Mouse (Mus musculus) intestine, embryonic 14.5 days (tissue): ENCODE data around the gene Ccdc194. TPM values are rescaled to one million over a fixed set of nuclear protein-coding genes. Genes with fewer than 3 reads are reported as not detected.
A peak's percentile ranks its signal among the peaks of the same experiment; 100 is the strongest.

ENCODE experiments used
- ATAC-seq: fragments of 200-750 bp; cut with Nextera tagmentation; replicated peaks from 2 replicates; pipeline ENCODE4 v1.8.0; 2017; ENCODE audit warnings: low read depth, moderate number of reproducible peaks, moderate TSS enrichment, moderate library complexity; ENCODE audit not compliant: low FRiP score, low TSS enrichment
- DNase-seq: peaks from one replicate; pipeline ENCODE4 v3.0.0-alpha.2; 2018; ENCODE audit warnings: low spot score
- H3K27ac ChIP-seq: fragments of 300-500 bp; sonication (generic); 2 replicates; pipeline ENCODE4 v1.5.1; 2014; ENCODE audit warnings: low read depth, mild to moderate bottlenecking, control low read depth
- H3K27me3 ChIP-seq: fragments of 300-500 bp; sonication (generic); replicated peaks from 2 replicates; pipeline ENCODE4 v1.6.1; 2014; ENCODE audit warnings: low read length, control low read depth; ENCODE audit not compliant: control insufficient read depth, insufficient read depth
- H3K36me3 ChIP-seq: fragments of 300-500 bp; sonication (generic); 2 replicates; pipeline ENCODE4 v1.6.1; 2014; ENCODE audit warnings: low read length, control low read depth; ENCODE audit not compliant: control insufficient read depth, insufficient read depth
- H3K4me1 ChIP-seq: fragments of 300-500 bp; sonication (generic); replicated peaks from 2 replicates; pipeline ENCODE4 v1.6.1; 2014; ENCODE audit warnings: low read length, control low read depth, mixed read lengths; ENCODE audit not compliant: control insufficient read depth, insufficient read depth
- H3K4me2 ChIP-seq: fragments of 300-500 bp; sonication (generic); 2 replicates; pipeline ENCODE4 v1.6.1; 2014; ENCODE audit warnings: low read length
- H3K4me3 ChIP-seq: fragments of 300-500 bp; sonication (generic); 2 replicates; pipeline ENCODE4 v1.5.1; 2014; ENCODE audit warnings: low read depth, low read length, control low read depth, mixed read lengths
- H3K9ac ChIP-seq: fragments of 300-500 bp; sonication (generic); 2 replicates; pipeline ENCODE4 v1.6.1; 2014; ENCODE audit warnings: mild to moderate bottlenecking, low read length
- H3K9me3 ChIP-seq: fragments of 300-500 bp; sonication (generic); 2 replicates; pipeline ENCODE4 v1.6.1; 2016; ENCODE audit warnings: low read length, control low read depth; ENCODE audit not compliant: control insufficient read depth
- WGBS: fragments of 180-500 bp; shearing (Covaris S2); extraction: QIAGEN DNeasy Blood & Tissue Kit; methylation state at CpG from one replicate; pipeline ENCODE4 v1.1.7; 2014; 5-methylcytosine and 5-hydroxymethylcytosine counted together
- polyA plus RNA-seq: library from polyadenylated mRNA; unstranded; fragments of >200 nt; fragmentation: Nextera tagmentation; extraction: Ambion mirVana; gene quantifications from 2 replicates; pipeline ENCODE4 v1.2.1, GENCODE M21; 2014

Gene Ccdc194
- polyA plus RNA-seq, 1 experiment from 2014 or later, result 0.54 TPM

- DNase-seq (no peak), ATAC-seq (no peak)
- Histone ChIP-seq H3K27ac (no peak overlapping the region), H3K27me3 (peaks cover 75% of the 10 kb centered on the region), H3K4me1 (peaks cover 4% of the 10 kb centered on the region; the same call in 1 of the 2 replicates), H3K9me3 (peaks cover 6% of the 10 kb centered on the region; the same call in 1 of the 2 replicates), H3K36me3 (no peaks in the 10 kb centered on the region), H3K4me2 (no peak overlapping the region), H3K9ac (no peak overlapping the region), H3K4me3 (no peak overlapping the region)
- WGBS, result 70% methylated on average over 3 of the region's 3 CpGs
These were observed 34.6 kb upstream of the Ccdc194 start for GRCm38 (mm10) chr8:71560071-71560470.

- Histone ChIP-seq H3K27me3 (peaks cover 75% of the 10 kb centered on the region), H3K4me3 (peak overlapping the region; percentile 40), H3K9me3 (peaks cover 2% of the 10 kb centered on the region; the same call in 1 of the 2 replicates), H3K4me1 (peaks cover 4% of the 10 kb centered on the region; the same call in 1 of the 2 replicates), H3K9ac (0 out of 2 replicates have a peak overlapping the region, but pooled peaks have one; percentile 34), H3K36me3 (no peaks in the 10 kb centered on the region), H3K27ac (no peak overlapping the region), H3K4me2 (peak overlapping the region; percentile 65)
- WGBS, result under 1% methylated on average over 24 of the region's 24 CpGs
- ATAC-seq (peak; percentile 67), DNase-seq (peak; percentile 81)
These were observed 33.6 kb upstream of the Ccdc194 start for GRCm38 (mm10) chr8:71558958-71559690.

GRCm38 (mm10) chr8:71558071-71558957 is 32.8 kb upstream of the Ccdc194 start, which contains the start of gene Tmem221:
TSS of gene Tmem221 (minus strand) at chr8:71558871.
- peak within 1 kb of the TSS; percentile 65 for H3K4me2 ChIP-seq
- 0 out of 2 replicates have a peak within 1 kb of the TSS, but pooled peaks have one; percentile 34 for H3K9ac ChIP-seq
- peaks cover 4% of the 10 kb centered on the region; the same call in 1 of the 2 replicates for H3K4me1 ChIP-seq
- no peaks in the 10 kb centered on the region for H3K36me3 ChIP-seq
- H3K27me3 ChIP-seq, result peaks cover 75% of the 10 kb centered on the region
- WGBS, result 5% methylated on average over 70 of the region's 70 CpGs
- DNase-seq, result peak; percentile 65
- H3K4me3 ChIP-seq, result peak within 1 kb of the TSS; percentile 40
- no peak within 1 kb of the TSS for H3K27ac ChIP-seq
- H3K9me3 ChIP-seq, result no peaks in the 10 kb centered on the region
- peak; percentile 20 for ATAC-seq

GRCm38 (mm10) chr8:71554644-71555043 is 29.1 kb upstream of the Ccdc194 start:
- Histone ChIP-seq H3K4me1 (no peaks in the 10 kb centered on the region; the same call in 1 of the 2 replicates), H3K27me3 (peaks cover 41% of the 10 kb centered on the region), H3K36me3 (no peaks in the 10 kb centered on the region), H3K9ac (no peak overlapping the region), H3K27ac (no peak overlapping the region), H3K9me3 (no peaks in the 10 kb centered on the region), H3K4me2 (no peak overlapping the region), H3K4me3 (no peak overlapping the region)
- DNase-seq (no peak), ATAC-seq (no peak)
- 83% methylated on average over 2 of the region's 2 CpGs for WGBS

GRCm38 (mm10) chr8:71554001-71554400 is 28.5 kb upstream of the Ccdc194 start:
- no peaks in the 10 kb centered on the region for H3K9me3 ChIP-seq
- peaks cover 34% of the 10 kb centered on the region for H3K27me3 ChIP-seq
- no peak overlapping the region for H3K4me2 ChIP-seq
- WGBS, result 64% methylated on average over 6 of the region's 6 CpGs
- no peaks in the 10 kb centered on the region for H3K36me3 ChIP-seq
- H3K4me3 ChIP-seq, result no peak overlapping the region
- no peaks in the 10 kb centered on the region; the same call in 1 of the 2 replicates for H3K4me1 ChIP-seq
- H3K27ac ChIP-seq, result no peak overlapping the region
- ATAC-seq, result no peak
- no peak for DNase-seq
- no peak overlapping the region for H3K9ac ChIP-seq

GRCm38 (mm10) chr8:71552770-71553169 is 27.3 kb upstream of the Ccdc194 start:
- H3K36me3 ChIP-seq, result peaks cover 9% of the 10 kb centered on the region
- no peaks in the 10 kb centered on the region for H3K4me1 ChIP-seq
- ATAC-seq (no peak), DNase-seq (no peak)
- peaks cover 22% of the 10 kb centered on the region for H3K27me3 ChIP-seq
- WGBS, result 44% methylated on average over 6 of the region's 6 CpGs
- no peak overlapping the region for H3K4me3 ChIP-seq
- no peak overlapping the region for H3K9ac ChIP-seq
- H3K9me3 ChIP-seq, result no peaks in the 10 kb centered on the region
- no peak overlapping the region for H3K4me2 ChIP-seq
- H3K27ac ChIP-seq, result no peak overlapping the region

GRCm38 (mm10) chr8:71550754-71551153 is 25.2 kb upstream of the Ccdc194 start:
- Histone ChIP-seq H3K36me3 (peaks cover 22% of the 10 kb centered on the region), H3K9me3 (no peaks in the 10 kb centered on the region), H3K27me3 (0 out of 2 replicates have a peak, but pooled peaks cover 4% of the 10 kb centered on the region), H3K4me3 (no peak overlapping the region), H3K9ac (no peak overlapping the region), H3K4me2 (no peak overlapping the region), H3K4me1 (no peaks in the 10 kb centered on the region), H3K27ac (no peak overlapping the region)
- 67% methylated on average over 7 of the region's 7 CpGs for WGBS
- no peak for ATAC-seq
- DNase-seq, result no peak

- Histone ChIP-seq H3K36me3 (peaks cover 29% of the 10 kb centered on the region), H3K9ac (no peak overlapping the region), H3K4me1 (peaks cover 7% of the 10 kb centered on the region), H3K9me3 (no peaks in the 10 kb centered on the region), H3K4me3 (no peak overlapping the region), H3K27me3 (no peaks in the 10 kb centered on the region), H3K27ac (no peak overlapping the region), H3K4me2 (no peak overlapping the region)
- ATAC-seq (no peak), DNase-seq (no peak)
- 84% methylated on average over 7 of the region's 7 CpGs for WGBS
These were observed 22.1 kb upstream of the Ccdc194 start for GRCm38 (mm10) chr8:71547590-71547989.
